Mouse (Mus musculus): ENCODE measurements at regions not wholly inside any gene's neighbourhood (a gene's known extent, or its start where the extent isn't known, plus 50 kb on each side); places are given as distances from the start of the nearest gene placed in this dataset.

GRCm38 (mm10) chr4:27965046-27965681 is 847.8 kb upstream of the Epha7 start:
- Histone ChIP-seq H3K27me3 (ENCODE audit: control insufficient read depth, insufficient read depth, low read length) (no peaks in the 10 kb centered on the region), H3K36me3 (ENCODE audit: control insufficient read depth, insufficient read depth, low read length) (no peaks in the 10 kb centered on the region), H3K4me3 (ENCODE audit: low read depth, low read length) (no peak overlapping the region), H3K9ac (ENCODE audit: low read depth, low read length) (no peak overlapping the region), H3K27ac (ENCODE audit: low read depth, low read length) (no peak overlapping the region), H3K4me2 (replicated peaks; ENCODE audit: low read depth, low read length) (no peak overlapping the region), H3K9me3 (ENCODE audit: control insufficient read depth, low read length) (no peaks in the 10 kb centered on the region), H3K4me1 (replicated peaks; ENCODE audit: control insufficient read depth, insufficient read depth, low read length) (no peaks in the 10 kb centered on the region)
- no peak for DNase-seq (ENCODE audit: low spot score)
- WGBS: 32% methylated on average over 7 of the region's 7 CpGs
- ATAC-seq (ENCODE audit: low FRiP score): peak; percentile 54; the same call in 1 of the 2 replicates

DNA sequence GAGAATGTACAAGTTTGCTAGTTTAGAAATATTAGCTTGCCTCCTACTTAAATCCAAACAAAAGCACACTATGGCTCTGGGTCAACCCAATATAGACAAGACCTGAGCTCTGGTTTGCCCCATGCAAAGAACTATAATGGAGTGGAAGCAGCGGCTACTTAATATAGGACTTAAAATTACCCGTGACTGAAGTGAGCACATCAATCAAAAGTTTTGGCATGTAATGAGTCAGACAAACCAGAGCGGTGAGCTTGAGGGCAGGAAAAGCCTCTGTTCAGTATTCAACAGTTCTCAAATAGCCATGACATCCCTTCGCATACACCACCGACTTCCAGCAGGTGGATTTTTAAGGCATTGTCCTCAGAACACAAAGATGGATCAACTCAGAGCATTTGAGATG is 842.4 kb upstream of the Epha7 start:
- Histone ChIP-seq H3K4me2 (replicated peaks; ENCODE audit: low read depth, low read length) (no peak overlapping the region), H3K36me3 (ENCODE audit: control insufficient read depth, insufficient read depth, low read length) (no peaks in the 10 kb centered on the region), H3K27me3 (ENCODE audit: control insufficient read depth, insufficient read depth, low read length) (no peaks in the 10 kb centered on the region), H3K9me3 (ENCODE audit: control insufficient read depth, low read length) (no peaks in the 10 kb centered on the region), H3K4me3 (ENCODE audit: low read depth, low read length) (no peak overlapping the region), H3K9ac (ENCODE audit: low read depth, low read length) (no peak overlapping the region), H3K27ac (ENCODE audit: low read depth, low read length) (no peak overlapping the region), H3K4me1 (replicated peaks; ENCODE audit: control insufficient read depth, insufficient read depth, low read length) (no peaks in the 10 kb centered on the region)
- peak; percentile 38 for DNase-seq (ENCODE audit: low spot score)
- peak; percentile 82 for ATAC-seq (ENCODE audit: low FRiP score)
- WGBS: 15% methylated on average over 5 of the region's 5 CpGs

GRCm38 (mm10) chr4:27979210-27979771 is 833.6 kb upstream of the Epha7 start:
- ATAC-seq (ENCODE audit: low FRiP score): no peak

DNA sequence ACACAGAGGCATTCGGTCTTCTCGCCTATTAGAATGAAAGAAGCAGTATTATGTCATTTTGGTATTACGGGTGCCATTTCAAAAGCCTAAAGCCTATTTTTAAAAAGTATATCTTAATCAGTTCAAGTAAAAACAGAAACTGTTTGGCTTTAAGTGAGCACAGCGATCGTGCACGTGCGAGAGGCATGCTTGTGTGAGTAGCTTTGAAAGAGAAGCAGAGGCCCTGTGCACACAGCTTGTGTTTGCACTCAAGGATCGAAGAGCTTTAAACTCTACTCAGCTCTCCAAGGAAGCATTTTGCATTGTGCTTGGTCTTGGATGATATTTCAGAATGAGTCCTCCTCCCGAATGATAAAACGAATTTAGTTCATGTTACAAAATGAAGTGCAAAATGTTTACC is 833.1 kb upstream of the Epha7 start:
- Histone ChIP-seq H3K4me3 (ENCODE audit: low read depth, low read length) (no peak overlapping the region), H3K4me1 (replicated peaks; ENCODE audit: control insufficient read depth, insufficient read depth, low read length) (no peaks in the 10 kb centered on the region), H3K36me3 (ENCODE audit: control insufficient read depth, insufficient read depth, low read length) (no peaks in the 10 kb centered on the region), H3K9ac (ENCODE audit: low read depth, low read length) (no peak overlapping the region), H3K27me3 (ENCODE audit: control insufficient read depth, insufficient read depth, low read length) (no peaks in the 10 kb centered on the region), H3K27ac (ENCODE audit: low read depth, low read length) (no peak overlapping the region), H3K4me2 (replicated peaks; ENCODE audit: low read depth, low read length) (no peak overlapping the region), H3K9me3 (ENCODE audit: control insufficient read depth, low read length) (no peaks in the 10 kb centered on the region)
- 76% methylated on average over 10 of the region's 10 CpGs for WGBS
- DNase-seq (ENCODE audit: low spot score) (no peak), ATAC-seq (ENCODE audit: low FRiP score) (no peak)

More at GRCm38 (mm10) chr4:27979210-27979771, 833.6 kb upstream of the Epha7 start:
- Histone ChIP-seq H3K9me3 (ENCODE audit: control insufficient read depth, low read length) (no peaks in the 10 kb centered on the region), H3K9ac (ENCODE audit: low read depth, low read length) (no peak overlapping the region), H3K27me3 (ENCODE audit: control insufficient read depth, insufficient read depth, low read length) (no peaks in the 10 kb centered on the region), H3K36me3 (ENCODE audit: control insufficient read depth, insufficient read depth, low read length) (no peaks in the 10 kb centered on the region), H3K27ac (ENCODE audit: low read depth, low read length) (no peak overlapping the region), H3K4me2 (replicated peaks; ENCODE audit: low read depth, low read length) (no peak overlapping the region), H3K4me1 (replicated peaks; ENCODE audit: control insufficient read depth, insufficient read depth, low read length) (no peaks in the 10 kb centered on the region), H3K4me3 (ENCODE audit: low read depth, low read length) (no peak overlapping the region)
- DNase-seq (ENCODE audit: low spot score): no peak
- 68% methylated on average over 4 of the region's 4 CpGs for WGBS

GRCm38 (mm10) chr4:27981309-27981708 is 831.6 kb upstream of the Epha7 start:
- no peak for ATAC-seq (ENCODE audit: low FRiP score)

DNA sequence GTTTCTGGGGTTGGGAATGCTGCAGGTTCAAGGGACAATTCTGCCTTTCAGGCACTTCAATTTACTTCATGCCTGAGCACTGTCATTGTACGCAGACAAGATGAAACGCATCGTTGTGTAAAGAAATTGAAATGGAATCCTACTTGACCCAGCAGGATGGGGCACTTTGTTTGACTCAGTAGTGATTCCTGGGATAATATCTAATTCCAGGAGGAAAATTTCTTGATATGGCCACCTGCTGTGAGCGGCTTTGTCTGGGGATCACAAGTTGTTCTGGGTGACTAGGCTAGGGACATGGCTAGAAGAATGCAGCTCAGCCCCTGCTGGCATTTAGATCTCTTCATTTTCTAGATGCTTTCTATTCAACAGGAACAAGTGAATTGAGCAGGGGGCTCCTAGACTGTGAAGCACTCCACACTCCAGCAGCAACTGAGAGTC is 824.9 kb upstream of the Epha7 start:
- WGBS: 16% methylated on average over 4 of the region's 4 CpGs
- no peaks in the 10 kb centered on the region for H3K36me3 ChIP-seq (ENCODE audit: control insufficient read depth, insufficient read depth, low read length)
- H3K4me1 ChIP-seq (replicated peaks; ENCODE audit: control insufficient read depth, insufficient read depth, low read length): no peaks in the 10 kb centered on the region
- H3K9me3 ChIP-seq (ENCODE audit: control insufficient read depth, low read length): no peaks in the 10 kb centered on the region
- H3K27me3 ChIP-seq (ENCODE audit: control insufficient read depth, insufficient read depth, low read length): no peaks in the 10 kb centered on the region
- ATAC-seq (ENCODE audit: low FRiP score) (peak; percentile 89), DNase-seq (ENCODE audit: low spot score) (peak; percentile 61)
- H3K27ac ChIP-seq (ENCODE audit: low read depth, low read length): no peak overlapping the region
- no peak overlapping the region for H3K4me2 ChIP-seq (replicated peaks; ENCODE audit: low read depth, low read length)
- no peak overlapping the region for H3K9ac ChIP-seq (ENCODE audit: low read depth, low read length)
- no peak overlapping the region for H3K4me3 ChIP-seq (ENCODE audit: low read depth, low read length)

More at GRCm38 (mm10) chr4:27981309-27981708, 831.6 kb upstream of the Epha7 start:
- Histone ChIP-seq H3K9me3 (ENCODE audit: control insufficient read depth, low read length) (no peaks in the 10 kb centered on the region), H3K27me3 (ENCODE audit: control insufficient read depth, insufficient read depth, low read length) (no peaks in the 10 kb centered on the region), H3K36me3 (ENCODE audit: control insufficient read depth, insufficient read depth, low read length) (no peaks in the 10 kb centered on the region), H3K4me2 (replicated peaks; ENCODE audit: low read depth, low read length) (no peak overlapping the region), H3K4me1 (replicated peaks; ENCODE audit: control insufficient read depth, insufficient read depth, low read length) (no peaks in the 10 kb centered on the region), H3K27ac (ENCODE audit: low read depth, low read length) (no peak overlapping the region), H3K4me3 (ENCODE audit: low read depth, low read length) (no peak overlapping the region), H3K9ac (ENCODE audit: low read depth, low read length) (no peak overlapping the region)
- DNase-seq (ENCODE audit: low spot score): no peak
- WGBS: 65% methylated on average over 3 of the region's 3 CpGs

DNA sequence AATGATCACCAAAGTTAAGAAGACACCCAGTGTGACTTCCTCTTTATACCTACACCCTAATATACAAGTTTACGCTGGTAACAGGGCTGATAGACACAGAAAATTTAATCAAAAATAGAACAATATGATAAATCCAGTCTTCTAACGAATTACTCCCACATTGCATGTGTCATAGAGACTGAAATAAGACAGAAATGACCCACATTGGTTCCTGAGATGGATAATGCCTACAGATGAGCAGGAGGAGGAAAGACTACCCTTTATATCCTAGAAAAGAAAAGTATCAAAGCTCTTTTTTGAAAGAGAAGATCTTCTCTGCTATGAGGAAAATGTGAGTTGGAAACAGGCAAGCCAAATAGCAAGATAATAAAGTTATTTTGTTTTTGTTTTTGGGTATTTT is 818.5 kb upstream of the Epha7 start:
- 87% methylated on average over 2 of the region's 2 CpGs for WGBS
- Histone ChIP-seq H3K4me3 (ENCODE audit: low read depth, low read length) (no peak overlapping the region), H3K4me2 (replicated peaks; ENCODE audit: low read depth, low read length) (no peak overlapping the region), H3K4me1 (replicated peaks; ENCODE audit: control insufficient read depth, insufficient read depth, low read length) (no peaks in the 10 kb centered on the region), H3K27ac (ENCODE audit: low read depth, low read length) (no peak overlapping the region), H3K9ac (ENCODE audit: low read depth, low read length) (no peak overlapping the region), H3K27me3 (ENCODE audit: control insufficient read depth, insufficient read depth, low read length) (no peaks in the 10 kb centered on the region), H3K36me3 (ENCODE audit: control insufficient read depth, insufficient read depth, low read length) (no peaks in the 10 kb centered on the region), H3K9me3 (ENCODE audit: control insufficient read depth, low read length) (no peaks in the 10 kb centered on the region)
- no peak for DNase-seq (ENCODE audit: low spot score)
- ATAC-seq (ENCODE audit: low FRiP score): no peak

DNA sequence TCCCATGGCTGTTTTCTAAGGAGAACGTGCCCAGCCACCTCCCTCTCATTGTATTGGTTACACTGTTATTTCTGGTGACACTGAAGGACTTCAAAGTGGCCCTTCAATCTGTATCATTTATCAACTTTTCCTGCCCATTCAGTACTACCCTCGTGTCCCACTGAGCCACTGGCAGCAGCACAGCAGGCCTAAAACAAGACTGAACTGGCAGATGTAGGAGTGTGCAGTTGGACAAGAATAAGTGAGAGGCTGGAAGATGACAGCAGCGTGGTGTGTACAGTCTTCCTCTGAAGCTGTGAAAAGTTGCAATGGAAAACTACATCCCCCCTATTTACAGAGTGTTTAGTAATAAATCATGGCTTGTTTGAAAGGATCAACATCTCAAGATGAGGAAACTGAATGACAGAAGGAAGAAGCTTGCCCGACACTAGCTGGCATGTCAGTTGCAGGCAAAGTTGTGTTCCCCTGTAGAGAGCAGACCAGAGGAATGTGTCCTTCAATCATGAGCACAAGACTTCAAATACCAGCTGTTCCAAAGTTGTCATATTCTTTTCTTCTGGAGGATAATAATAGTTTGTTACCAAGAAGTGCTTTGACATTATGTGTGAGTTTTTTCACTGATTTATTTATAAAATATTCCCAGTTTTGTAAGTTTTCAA is 811.0 kb upstream of the Epha7 start:
- Histone ChIP-seq H3K4me1 (replicated peaks; ENCODE audit: control insufficient read depth, insufficient read depth, low read length) (no peaks in the 10 kb centered on the region), H3K9me3 (ENCODE audit: control insufficient read depth, low read length) (no peaks in the 10 kb centered on the region), H3K36me3 (ENCODE audit: control insufficient read depth, insufficient read depth, low read length) (no peaks in the 10 kb centered on the region), H3K4me2 (replicated peaks; ENCODE audit: low read depth, low read length) (no peak overlapping the region), H3K4me3 (ENCODE audit: low read depth, low read length) (no peak overlapping the region), H3K27me3 (ENCODE audit: control insufficient read depth, insufficient read depth, low read length) (no peaks in the 10 kb centered on the region), H3K27ac (ENCODE audit: low read depth, low read length) (no peak overlapping the region), H3K9ac (ENCODE audit: low read depth, low read length) (no peak overlapping the region)
- ATAC-seq (ENCODE audit: low FRiP score) (peak; percentile 83), DNase-seq (ENCODE audit: low spot score) (no peak)
- 22% methylated on average over 4 of the region's 4 CpGs for WGBS

Data from hindbrain, embryonic 11.5 days (tissue).